Mouse (Mus musculus): ENCODE measurements around the gene Supt6. TPM values are rescaled to one million over a fixed set of nuclear protein-coding genes. Genes with fewer than 3 reads are reported as not detected.
"Not testable (repeated sequence)": the region's sequence is repeated elsewhere in the genome, so short reads cannot be mapped to it uniquely, and the experiment has no call there.

Supt6 gene
- total and polyA plus RNA-seq, 2 experiments = 8.9 to 11.0 TPM

DNA sequence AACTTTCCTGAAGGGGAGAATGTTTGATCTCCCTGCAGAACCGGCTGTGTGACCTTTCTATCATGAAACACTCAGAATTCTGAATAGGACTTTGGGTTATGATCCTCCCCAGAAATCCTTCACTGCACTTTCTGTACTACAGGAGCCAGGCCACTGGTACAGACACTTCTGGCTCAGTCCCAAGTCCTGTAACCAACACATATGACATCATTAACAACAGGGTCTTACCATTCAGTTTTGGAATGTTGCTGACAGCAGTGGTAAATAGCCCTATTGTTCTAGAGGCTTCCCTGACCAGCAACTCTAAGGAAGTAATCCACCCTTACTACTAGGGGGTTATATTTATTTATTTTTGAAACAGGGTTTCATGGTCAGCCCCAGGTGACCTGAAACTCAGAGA lies 52.7 kb downstream of the Supt6 start, which contains the start of gene Proca1:
Gene Proca1, plus strand, starts transcription at position 280 of the 400 bp plus-strand sequence.
- H3K4me3 ChIP-seq (ENCODE audit: insufficient read depth, low read depth, low read length) = no peak within 1 kb of the TSS
- no peak within 1 kb of the TSS for H3K9ac ChIP-seq (ENCODE audit: low read depth, low read length)
- H3K4me1 ChIP-seq (ENCODE audit: control insufficient read depth, insufficient read depth, low read length) = peaks cover 4% of the 10 kb centered on the region; the same call in 1 of the 2 replicates
- H3K36me3 ChIP-seq (ENCODE audit: control insufficient read depth, insufficient read depth, low read length) = no peaks in the 10 kb centered on the region
- no peak for TF ChIP-seq POLR2A (IDR thresholded peaks at IDR 0.05; ENCODE audit: extremely low read depth, insufficient read depth, low read length)
- TF ChIP-seq CTCF (IDR thresholded peaks at IDR 0.05; ENCODE audit: low read depth, low read length) = no peak
- 100% methylated on average over 1 of the region's 1 CpGs for WGBS
- H3K27ac ChIP-seq (replicated peaks; ENCODE audit: insufficient read depth, low read depth, low read length) = no peak within 1 kb of the TSS
- no peaks in the 10 kb centered on the region for H3K79me2 ChIP-seq (ENCODE audit: control insufficient read depth, insufficient read depth, low read length)
- H3K27me3 ChIP-seq (ENCODE audit: control insufficient read depth, insufficient read depth, low read length) = no peaks in the 10 kb centered on the region
- no peak for DNase-seq (ENCODE audit: extremely low read depth, low read depth, low spot score)

DNA sequence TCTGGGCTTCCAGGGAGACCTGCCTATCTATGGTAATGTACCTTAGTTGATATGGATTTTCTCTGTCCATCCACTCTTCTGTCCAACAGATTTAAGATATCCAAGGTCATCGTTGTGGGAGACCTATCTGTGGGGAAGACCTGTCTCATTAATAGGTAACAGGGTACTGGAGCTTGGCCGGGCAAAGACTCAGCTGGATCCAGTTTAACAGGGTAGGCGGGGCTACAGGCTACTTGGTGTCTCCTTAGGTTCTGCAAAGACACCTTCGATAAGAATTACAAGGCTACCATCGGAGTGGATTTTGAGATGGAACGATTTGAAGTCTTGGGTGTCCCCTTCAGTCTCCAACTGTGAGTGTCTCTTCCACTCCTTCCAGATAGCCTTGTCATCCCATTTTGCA lies 55.7 kb downstream of the Supt6 start:
- H3K4me3 ChIP-seq (ENCODE audit: insufficient read depth, low read depth, low read length) = no peak overlapping the region
- TF ChIP-seq CTCF (IDR thresholded peaks at IDR 0.05; ENCODE audit: low read depth, low read length) (no peak), POLR2A (IDR thresholded peaks at IDR 0.05; ENCODE audit: extremely low read depth, insufficient read depth, low read length) (no peak)
- 60% methylated on average over 6 of the region's 6 CpGs for WGBS
- peaks cover 3% of the 10 kb centered on the region; the same call in 1 of the 2 replicates for H3K4me1 ChIP-seq (ENCODE audit: control insufficient read depth, insufficient read depth, low read length)
- no peak overlapping the region for H3K9ac ChIP-seq (ENCODE audit: low read depth, low read length)
- no peaks in the 10 kb centered on the region for H3K36me3 ChIP-seq (ENCODE audit: control insufficient read depth, insufficient read depth, low read length)
- H3K27me3 ChIP-seq (ENCODE audit: control insufficient read depth, insufficient read depth, low read length) = no peaks in the 10 kb centered on the region
- H3K27ac ChIP-seq (replicated peaks; ENCODE audit: insufficient read depth, low read depth, low read length) = no peak overlapping the region
- no peak for DNase-seq (ENCODE audit: extremely low read depth, low read depth, low spot score)
- H3K79me2 ChIP-seq (ENCODE audit: control insufficient read depth, insufficient read depth, low read length) = no peaks in the 10 kb centered on the region

DNA sequence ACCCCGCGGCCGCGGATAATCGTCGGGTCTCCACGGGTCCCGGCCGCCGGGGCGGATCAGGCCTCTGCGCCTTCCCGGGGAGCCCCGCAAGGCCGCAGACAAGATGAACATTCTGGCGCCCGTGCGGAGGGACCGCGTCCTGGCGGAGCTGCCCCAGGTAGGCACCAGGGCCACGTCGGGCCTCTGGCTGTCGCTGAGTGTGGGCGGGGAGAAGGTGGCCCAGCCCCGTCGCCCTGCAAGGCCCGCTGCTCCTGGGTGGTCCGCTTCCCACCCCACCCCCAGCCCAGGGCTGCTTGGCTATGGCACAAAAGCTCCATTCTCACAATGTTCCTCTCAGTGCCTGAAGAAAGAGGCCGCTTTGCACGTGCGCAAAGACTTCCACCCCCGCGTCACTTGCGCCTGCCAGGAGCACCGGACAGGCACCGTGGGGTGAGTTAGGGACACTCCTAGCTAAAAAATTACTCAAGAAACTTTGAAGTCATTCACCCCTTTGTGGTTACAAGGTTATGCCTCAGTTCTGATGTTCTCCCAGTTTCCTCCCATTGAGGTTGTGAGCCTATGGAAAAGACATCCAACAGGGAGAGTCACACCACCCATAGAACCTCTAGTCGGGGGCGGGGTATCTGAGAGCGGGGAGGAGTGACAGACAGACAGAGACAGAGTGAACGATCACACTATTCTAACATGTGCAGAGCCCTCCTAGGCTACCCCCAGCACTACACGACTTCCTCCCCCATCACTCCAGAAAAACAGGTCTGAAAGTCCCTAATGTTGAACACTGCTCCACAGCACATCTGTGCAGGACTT lies 56.4 kb downstream of the Supt6 start:
- peak; percentile 42 for DNase-seq (ENCODE audit: extremely low read depth, low read depth, low spot score)
- Histone ChIP-seq H3K4me3 (ENCODE audit: insufficient read depth, low read depth, low read length) (peak overlapping the region; percentile 73), H3K4me1 (ENCODE audit: control insufficient read depth, insufficient read depth, low read length) (peaks cover 2% of the 10 kb centered on the region; the same call in 1 of the 2 replicates), H3K79me2 (ENCODE audit: control insufficient read depth, insufficient read depth, low read length) (no peaks in the 10 kb centered on the region), H3K27me3 (ENCODE audit: control insufficient read depth, insufficient read depth, low read length) (no peaks in the 10 kb centered on the region), H3K9ac (ENCODE audit: low read depth, low read length) (peak overlapping the region; percentile 86), H3K36me3 (ENCODE audit: control insufficient read depth, insufficient read depth, low read length) (no peaks in the 10 kb centered on the region), H3K27ac (replicated peaks; ENCODE audit: insufficient read depth, low read depth, low read length) (peak overlapping the region; percentile 29)
- 1% methylated on average over 42 of the region's 42 CpGs for WGBS
- 0 out of 2 replicates have a peak, but pooled peaks have one; percentile 16 for TF ChIP-seq POLR2A (IDR thresholded peaks at IDR 0.05; ENCODE audit: extremely low read depth, insufficient read depth, low read length)
- TF ChIP-seq CTCF (IDR thresholded peaks at IDR 0.05; ENCODE audit: low read depth, low read length) = no peak

DNA sequence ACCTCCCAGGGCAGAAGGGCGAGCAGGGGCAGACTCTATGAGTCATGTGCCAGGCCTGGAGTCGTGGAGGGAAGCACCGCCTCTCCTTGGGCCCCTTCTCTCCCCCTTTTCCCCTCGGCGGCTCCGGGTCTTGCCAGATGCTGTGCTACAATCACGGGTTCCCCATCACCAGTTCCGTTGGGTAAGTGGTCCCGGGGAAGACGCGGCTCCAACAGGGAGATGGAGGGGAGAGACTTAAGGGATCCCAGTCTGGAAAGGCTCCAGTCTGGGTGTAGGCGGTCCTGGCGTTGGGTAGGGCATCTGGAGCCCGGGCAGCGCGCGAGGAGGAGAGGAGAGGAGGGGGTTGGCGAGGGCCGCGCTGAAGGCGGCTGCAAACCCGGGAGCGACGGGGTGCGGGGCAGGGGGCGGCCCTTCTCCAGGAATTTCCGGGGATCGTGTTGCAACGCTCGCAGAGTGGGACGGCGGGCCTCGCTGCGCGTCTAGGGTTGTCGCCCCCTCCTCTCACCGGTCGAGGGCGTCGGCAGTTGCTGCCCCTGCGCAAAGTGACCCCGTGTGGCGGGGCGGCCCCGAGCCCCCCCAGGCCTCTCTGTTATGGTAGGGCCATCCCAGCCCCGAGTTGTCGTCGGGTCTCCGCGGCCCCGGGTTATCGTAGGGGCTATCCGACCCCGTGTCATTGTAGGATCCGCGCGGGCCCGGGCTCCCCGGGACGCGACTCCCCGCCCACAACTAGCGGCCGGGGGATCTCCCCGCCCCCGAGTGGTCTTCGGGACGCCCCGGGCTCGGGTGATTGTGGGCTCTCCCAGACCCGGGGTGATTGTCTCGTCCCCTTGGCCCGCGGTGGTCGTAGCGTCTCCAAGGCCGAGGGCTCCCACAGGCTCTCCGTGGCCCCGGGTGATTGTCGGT lies 57.2 kb downstream of the Supt6 start, which contains the start of gene Rab34:
Gene Rab34, plus strand, starts transcription at position 100 of the 903 bp plus-strand sequence.
- TF ChIP-seq POLR2A (IDR thresholded peaks at IDR 0.05; ENCODE audit: extremely low read depth, insufficient read depth, low read length) = peak; percentile 22; the same call in 1 of the 2 replicates
- TF ChIP-seq CTCF (IDR thresholded peaks at IDR 0.05; ENCODE audit: low read depth, low read length) = no peak
- no peak for DNase-seq (ENCODE audit: extremely low read depth, low read depth, low spot score)
- Histone ChIP-seq H3K36me3 (ENCODE audit: control insufficient read depth, insufficient read depth, low read length) (no peaks in the 10 kb centered on the region), H3K27me3 (ENCODE audit: control insufficient read depth, insufficient read depth, low read length) (no peaks in the 10 kb centered on the region), H3K27ac (replicated peaks; ENCODE audit: insufficient read depth, low read depth, low read length) (peak within 1 kb of the TSS; percentile 29), H3K4me1 (ENCODE audit: control insufficient read depth, insufficient read depth, low read length) (peaks cover 2% of the 10 kb centered on the region; the same call in 1 of the 2 replicates), H3K9ac (ENCODE audit: low read depth, low read length) (peak within 1 kb of the TSS; percentile 86), H3K4me3 (ENCODE audit: insufficient read depth, low read depth, low read length) (peak within 1 kb of the TSS; percentile 73), H3K79me2 (ENCODE audit: control insufficient read depth, insufficient read depth, low read length) (no peaks in the 10 kb centered on the region)
- WGBS = 2% methylated on average over 80 of the region's 80 CpGs

DNA sequence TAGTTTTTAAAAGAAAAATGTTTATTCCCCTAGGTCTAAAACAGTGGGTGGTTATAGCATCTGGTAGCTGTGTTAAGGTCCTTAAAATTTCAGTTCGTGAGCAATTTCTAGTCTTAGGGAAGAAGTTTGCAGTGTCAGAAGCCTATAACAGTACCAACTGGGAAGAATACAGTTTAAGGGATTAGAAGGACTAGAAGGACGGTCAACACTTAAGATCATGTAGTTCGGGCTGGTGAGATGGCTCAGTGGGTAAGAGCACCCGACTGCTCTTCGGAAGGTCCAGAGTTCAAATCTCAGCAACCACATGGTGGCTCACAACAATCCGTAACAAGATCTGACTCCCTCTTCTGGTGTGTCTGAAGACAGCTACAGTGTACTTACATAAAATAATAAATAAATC lies 61.1 kb downstream of the Supt6 start:
- peaks cover 18% of the 10 kb centered on the region for H3K36me3 ChIP-seq (ENCODE audit: control insufficient read depth, insufficient read depth, low read length)
- not testable (repeated sequence) for H3K79me2 ChIP-seq (ENCODE audit: control insufficient read depth, insufficient read depth, low read length); DNase-seq (ENCODE audit: extremely low read depth, low read depth, low spot score); H3K27me3 ChIP-seq (ENCODE audit: control insufficient read depth, insufficient read depth, low read length); H3K9ac ChIP-seq (ENCODE audit: low read depth, low read length); H3K27ac ChIP-seq (replicated peaks; ENCODE audit: insufficient read depth, low read depth, low read length); H3K4me1 ChIP-seq (ENCODE audit: control insufficient read depth, insufficient read depth, low read length); H3K4me3 ChIP-seq (ENCODE audit: insufficient read depth, low read depth, low read length)
- 90% methylated on average over 6 of the region's 6 CpGs for WGBS

Data from liver, adult 2 months (tissue).